Mouse (Mus musculus): ENCODE measurements around the gene C1rl.

GRCm38 (mm10) chr6:124502021-124502420 is 9.1 kb downstream of the C1rl start:
- TF ChIP-seq POLR2A (IDR thresholded peaks at IDR 0.05; ENCODE audit: borderline replicate concordance, control insufficient read depth, low read depth, low read length) = no peak
- no peak for TF ChIP-seq CTCF (IDR thresholded peaks at IDR 0.05; ENCODE audit: control insufficient read depth, insufficient read depth, low read length)

Measured in bone marrow, adult 2 months (tissue).